Mouse (Mus musculus): ENCODE results near the gene Tnfrsf23.

- TF ChIP-seq CTCF (IDR thresholded peaks at IDR 0.05) (no peak), EP300 (IDR thresholded peaks at IDR 0.05) (no peak)
Observed at GRCm38 (mm10) chr7:143663470-143663869, 22.2 kb downstream of the Tnfrsf23 start.
